Mouse (Mus musculus) kidney, embryonic 16.5 days (tissue): ENCODE results near the gene Timd2. TPM values are rescaled to one million over a fixed set of nuclear protein-coding genes. Genes with fewer than 3 reads are reported as not detected.

Experiments used
- ATAC-seq: fragments of 200-750 bp; cut with Nextera tagmentation; 2 replicates; pipeline ENCODE4 v1.8.0; 2017; ENCODE audit warnings: moderate TSS enrichment; ENCODE audit not compliant: low FRiP score, low TSS enrichment
- H3K27ac ChIP-seq: fragments of 300-500 bp; sonication (generic); 2 replicates; pipeline ENCODE4 v1.5.1; 2014; ENCODE audit warnings: low read length
- H3K27me3 ChIP-seq: fragments of 300-500 bp; sonication (generic); 2 replicates; pipeline ENCODE4 v1.6.1; 2014; ENCODE audit warnings: low read length, control low read depth, mixed read lengths; ENCODE audit not compliant: insufficient read depth
- H3K36me3 ChIP-seq: fragments of 300-500 bp; sonication (generic); 2 replicates; pipeline ENCODE4 v1.6.1; 2014; ENCODE audit warnings: low read length, control low read depth, mixed read lengths; ENCODE audit not compliant: insufficient read depth
- H3K4me1 ChIP-seq: fragments of 300-500 bp; sonication (generic); 2 replicates; pipeline ENCODE4 v1.6.1; 2014; ENCODE audit warnings: low read length, control low read depth, mixed read lengths; ENCODE audit not compliant: insufficient read depth
- H3K4me2 ChIP-seq: fragments of 300-500 bp; sonication (generic); replicated peaks from 2 replicates; pipeline ENCODE4 v1.6.1; 2014; ENCODE audit warnings: low read depth, low read length
- H3K4me3 ChIP-seq: fragments of 300-500 bp; sonication (generic); 2 replicates; pipeline ENCODE4 v1.5.1; 2014; ENCODE audit warnings: mild to moderate bottlenecking, low read length
- H3K9ac ChIP-seq: fragments of 300-500 bp; sonication (generic); replicated peaks from 2 replicates; pipeline ENCODE4 v1.6.1; 2014; ENCODE audit warnings: low read length
- H3K9me3 ChIP-seq: fragments of 300-500 bp; sonication (generic); 2 replicates; pipeline ENCODE4 v1.6.1; 2016; ENCODE audit warnings: low read length, control low read depth
- WGBS: fragments of 180-500 bp; shearing (Covaris S2); extraction: QIAGEN DNeasy Blood & Tissue Kit; methylation state at CpG from one replicate; pipeline ENCODE4 v1.1.7; 2014; 5-methylcytosine and 5-hydroxymethylcytosine counted together
- polyA plus RNA-seq: library from polyadenylated mRNA; unstranded; fragments of >200 nt; fragmentation: Nextera tagmentation; extraction: Ambion mirVana; gene quantifications from 2 replicates; pipeline ENCODE4 v1.2.1, GENCODE M21; 2015

Timd2 gene
- polyA plus RNA-seq, 1 experiment from 2014 or later: 0.30 TPM

- no peaks in the 10 kb centered on the region for H3K9me3 ChIP-seq
- H3K27me3 ChIP-seq: no peaks in the 10 kb centered on the region
- H3K4me3 ChIP-seq: no peak overlapping the region
- no peaks in the 10 kb centered on the region for H3K36me3 ChIP-seq
- H3K4me1 ChIP-seq: no peaks in the 10 kb centered on the region
- no peak for ATAC-seq
- 43% methylated on average over 7 of the region's 7 CpGs for WGBS
- H3K9ac ChIP-seq: no peak overlapping the region
- H3K4me2 ChIP-seq: no peak overlapping the region
- no peak overlapping the region for H3K27ac ChIP-seq
These were observed 86.3 kb downstream of the Timd2 start for GRCm38 (mm10) chr11:46620414-46621168.

GRCm38 (mm10) chr11:46619929-46620328, 86.9 kb downstream of the Timd2 start:
- no peak overlapping the region for H3K9ac ChIP-seq
- no peaks in the 10 kb centered on the region for H3K36me3 ChIP-seq
- no peaks in the 10 kb centered on the region for H3K27me3 ChIP-seq
- H3K4me1 ChIP-seq: no peaks in the 10 kb centered on the region
- H3K4me3 ChIP-seq: no peak overlapping the region
- no peak for ATAC-seq
- 92% methylated on average over 1 of the region's 1 CpGs for WGBS
- no peak overlapping the region for H3K27ac ChIP-seq
- H3K9me3 ChIP-seq: no peaks in the 10 kb centered on the region
- H3K4me2 ChIP-seq: no peak overlapping the region

Other genes starting within 250 kb of the Timd2 start
- not detected in 2 replicates for gene Gm12169, start 182.8 kb downstream of the Timd2 start, polyA plus RNA-seq
- not detected in 2 replicates for gene BC053393, start 135.5 kb downstream of the Timd2 start, polyA plus RNA-seq
- gene Dppa1, start 77.8 kb downstream of the Timd2 start, polyA plus RNA-seq: not detected in 2 replicates
- 0.33 and 0.62 TPM in 2 replicates for gene Havcr1, start 28.0 kb upstream of the Timd2 start, polyA plus RNA-seq
- 0.32 and 0.39 TPM in 2 replicates for gene Timd4, start 103.7 kb upstream of the Timd2 start, polyA plus RNA-seq